Mouse (Mus musculus) heart, embryonic 13.5 days (tissue): ENCODE measurements around the gene Supt20. TPM values are rescaled to one million over a fixed set of nuclear protein-coding genes. Genes with fewer than 3 reads are reported as not detected.

Source experiments
- polyA plus RNA-seq: library from polyadenylated mRNA; unstranded; fragments of >200 nt; fragmentation: Nextera tagmentation; extraction: Ambion mirVana; gene quantifications from 2 replicates; pipeline ENCODE4 v1.2.1, GENCODE M21; 2015

Supt20 gene
- polyA plus RNA-seq, 1 experiment from 2014 or later: 61.4 TPM

Other genes with a start within 250 kb of the Supt20 start
- 0.32 and 0.48 TPM in 2 replicates for gene Gm21958, start 21.5 kb downstream of the Supt20 start, polyA plus RNA-seq
- gene Exosc8, start 42.6 kb downstream of the Supt20 start, polyA plus RNA-seq: 78.9 and 87.1 TPM in 2 replicates
- 33.7 and 35.1 TPM in 2 replicates for gene Alg5, start 42.7 kb downstream of the Supt20 start, polyA plus RNA-seq
- 0.75 and 1.1 TPM in 2 replicates for gene Smad9, start 62.8 kb downstream of the Supt20 start, polyA plus RNA-seq
- gene Rfxap, start 115.0 kb downstream of the Supt20 start, polyA plus RNA-seq: 22.6 and 26.0 TPM in 2 replicates
- 0.12 and 0.15 TPM in 2 replicates for gene Sertm1, start 223.1 kb downstream of the Supt20 start, polyA plus RNA-seq